Mouse (Mus musculus) G1E (cell line): ENCODE data around the gene Efnb2.

Source experiments
- CTCF ChIP-seq: IDR thresholded peaks from 2 replicates; pipeline ENCODE4 v1.5.1; 2012; ENCODE audit warnings: low read depth, low read length, inconsistent platforms, mixed read lengths
- GATA1 ChIP-seq: IDR thresholded peaks from 2 replicates; pipeline ENCODE4 v1.6.1; 2012; ENCODE audit warnings: borderline replicate concordance, low read length, inconsistent platforms, mixed read lengths
- POLR2AphosphoS5 ChIP-seq: IDR thresholded peaks from 2 replicates; pipeline ENCODE4 v1.6.1; 2012; ENCODE audit warnings: low read depth, low read length, inconsistent platforms; ENCODE audit not compliant: insufficient replicate concordance
- TAL1 ChIP-seq: conservative IDR thresholded peaks from 2 replicates; pipeline ENCODE4 v1.6.1; 2012; ENCODE audit warnings: low read depth, low read length, inconsistent platforms, mixed read lengths

DNA sequence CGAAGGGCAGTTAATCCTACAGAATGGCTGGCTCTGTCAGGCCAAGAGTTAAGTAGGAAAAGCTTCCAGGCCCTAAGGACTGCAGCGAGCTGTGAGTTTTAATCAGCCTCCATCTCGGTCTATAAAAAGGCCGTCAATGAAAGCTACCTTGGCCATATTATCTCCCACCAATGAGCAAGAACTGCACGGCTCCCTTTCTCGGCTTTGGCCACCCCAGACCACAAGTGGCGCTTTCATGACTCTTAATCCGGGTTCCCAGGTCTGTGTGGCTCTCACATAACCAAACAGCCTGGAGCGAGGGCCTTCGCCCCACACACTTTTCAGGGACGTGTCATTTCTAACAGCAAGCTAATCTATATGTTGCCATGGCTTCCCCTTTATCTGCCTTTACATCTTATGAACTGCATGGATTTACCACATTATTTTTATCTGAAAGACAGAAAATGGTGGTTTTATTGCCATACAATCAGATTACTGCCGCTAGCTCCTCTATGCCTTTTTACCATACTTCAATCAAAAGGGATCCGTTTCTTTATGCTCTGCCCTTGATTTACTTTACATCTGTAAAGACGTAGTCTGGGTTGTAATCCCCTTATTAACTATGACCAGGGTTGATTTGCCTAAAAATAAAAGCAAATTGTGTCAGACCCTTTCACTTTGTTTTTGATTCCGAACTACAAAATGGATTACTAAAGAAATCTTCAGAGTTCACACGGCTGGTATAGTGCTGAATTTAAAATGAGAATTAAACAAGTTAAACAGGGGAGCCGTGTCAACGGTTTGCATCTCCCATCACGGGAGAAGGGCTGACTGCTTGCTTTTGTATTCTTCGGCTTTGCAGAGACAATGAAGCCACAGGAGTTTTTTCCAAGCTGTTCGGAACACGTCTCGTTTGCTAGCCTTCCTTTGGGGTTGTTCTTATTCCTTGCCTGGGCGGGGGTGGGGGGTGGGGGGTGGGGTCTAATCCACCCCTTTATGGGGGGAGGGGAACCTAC lies 5.4 kb downstream of the Efnb2 start:
- TF ChIP-seq CTCF (no peak), GATA1 (no peak), POLR2AphosphoS5 (no peak), TAL1 (no peak)
